Mouse (Mus musculus): ENCODE results near the gene Ptk7. TPM values are rescaled to one million over a fixed set of nuclear protein-coding genes. Genes with fewer than 3 reads are reported as not detected.

Gene Ptk7
- polyA plus RNA-seq, 1 experiment from 2014 or later: 65.3 TPM

DNA sequence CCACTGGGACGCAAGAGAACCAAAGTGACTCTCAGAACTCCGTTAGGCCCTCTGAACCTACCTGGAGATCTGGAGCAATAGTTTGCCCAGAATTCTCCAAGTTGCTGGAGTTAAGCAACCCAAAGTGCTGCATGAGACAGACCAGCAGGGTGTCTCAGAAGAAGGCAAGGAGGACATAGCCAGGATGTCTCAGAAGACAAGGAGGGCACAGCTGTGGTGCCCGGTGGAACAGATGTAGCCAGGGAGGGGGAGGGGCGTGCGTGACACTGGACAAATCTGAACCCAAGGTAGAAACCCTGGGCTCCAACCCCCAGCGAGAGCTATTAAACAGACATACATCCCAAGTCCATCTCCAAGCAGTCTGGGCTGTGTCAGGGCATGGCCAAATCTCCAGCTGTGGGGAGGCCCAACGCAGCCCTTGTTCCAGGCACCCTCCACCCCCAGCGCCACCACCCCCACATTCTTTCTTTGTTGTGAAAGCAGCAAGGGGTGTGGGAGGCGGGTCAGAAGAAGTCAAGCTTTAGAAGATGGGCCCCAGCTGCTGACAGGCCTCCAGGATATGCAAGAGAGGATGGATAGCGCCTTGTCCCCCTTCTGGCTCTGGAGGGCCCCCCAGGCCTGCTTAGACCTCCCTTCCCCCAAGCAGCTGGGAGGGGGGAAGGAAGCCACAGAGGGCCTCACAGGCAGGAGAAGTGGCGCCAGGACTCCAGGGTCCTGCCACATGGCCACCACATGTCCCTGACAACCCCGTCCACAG, 559 bp upstream of the Ptk7 start:
- H3K9me3 ChIP-seq (replicated peaks): no peaks in the 10 kb centered on the region
- peak overlapping the region; percentile 96 for H3K27ac ChIP-seq (replicated peaks)
- WGBS: 7% methylated on average over 12 of the region's 12 CpGs
- H3K27me3 ChIP-seq (ENCODE audit: low read depth, poor library complexity, severe bottlenecking): no peaks in the 10 kb centered on the region
- H3K4me3 ChIP-seq: peak overlapping the region; percentile 98
- peaks cover 54% of the 10 kb centered on the region for H3K4me1 ChIP-seq
- peaks cover 34% of the 10 kb centered on the region for H3K36me3 ChIP-seq
- DNase-seq (ENCODE audit: low spot score): peak; percentile 71

DNA sequence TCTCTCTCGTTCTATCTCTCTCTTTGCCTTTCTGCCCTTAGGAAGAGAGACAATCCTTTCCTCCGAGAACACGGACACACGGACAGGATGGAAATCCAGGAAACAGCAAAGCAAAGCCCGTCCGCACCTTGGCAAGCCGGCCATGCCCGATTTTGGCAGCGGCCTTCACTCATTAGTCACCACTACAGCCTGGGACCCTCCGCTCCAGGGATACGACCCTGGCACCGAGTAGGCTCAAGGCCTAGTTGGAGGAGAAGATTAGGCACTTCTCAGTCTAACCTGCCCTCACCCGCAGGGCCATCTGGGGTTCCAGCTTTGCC, 873 bp downstream of the Ptk7 start:
- peaks cover 68% of the 10 kb centered on the region for H3K4me1 ChIP-seq
- no peaks in the 10 kb centered on the region for H3K27me3 ChIP-seq (ENCODE audit: low read depth, poor library complexity, severe bottlenecking)
- 1% methylated on average over 13 of the region's 13 CpGs for whole genome bisulfite sequencing
- H3K9me3 ChIP-seq (replicated peaks): no peaks in the 10 kb centered on the region
- peaks cover 27% of the 10 kb centered on the region for H3K36me3 ChIP-seq
- H3K4me3 ChIP-seq: peak overlapping the region; percentile 98
- peak overlapping the region; percentile 96 for H3K27ac ChIP-seq (replicated peaks)
- peak; percentile 65 for DNase-seq (ENCODE audit: low spot score)

DNA sequence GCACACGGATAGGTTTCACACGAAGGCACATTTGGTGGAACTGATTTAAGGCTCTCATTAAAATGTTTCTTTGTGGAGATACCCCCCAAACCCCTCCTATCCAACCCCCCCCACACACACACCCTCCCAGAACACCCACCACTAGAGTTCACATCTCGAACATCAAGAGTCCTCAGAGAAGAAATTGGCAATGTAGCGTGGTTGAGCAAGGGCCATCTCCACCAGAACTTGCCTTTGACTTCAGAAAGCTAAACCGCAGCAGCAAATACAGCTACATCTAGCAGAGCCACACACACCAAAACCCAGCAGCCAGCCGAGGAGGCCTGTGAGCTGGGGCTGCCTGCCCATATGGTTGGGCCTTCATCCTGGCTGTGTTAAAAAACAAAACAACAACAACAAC, 1.9 kb downstream of the Ptk7 start:
- Histone ChIP-seq H3K4me3 (peak overlapping the region; percentile 98), H3K27ac (replicated peaks) (no peak overlapping the region), H3K9me3 (replicated peaks) (no peaks in the 10 kb centered on the region), H3K4me1 (peaks cover 78% of the 10 kb centered on the region), H3K36me3 (peaks cover 18% of the 10 kb centered on the region), H3K27me3 (ENCODE audit: low read depth, poor library complexity, severe bottlenecking) (no peaks in the 10 kb centered on the region)
- 74% methylated on average over 6 of the region's 6 CpGs for WGBS
- DNase-seq (ENCODE audit: low spot score): no peak

DNA sequence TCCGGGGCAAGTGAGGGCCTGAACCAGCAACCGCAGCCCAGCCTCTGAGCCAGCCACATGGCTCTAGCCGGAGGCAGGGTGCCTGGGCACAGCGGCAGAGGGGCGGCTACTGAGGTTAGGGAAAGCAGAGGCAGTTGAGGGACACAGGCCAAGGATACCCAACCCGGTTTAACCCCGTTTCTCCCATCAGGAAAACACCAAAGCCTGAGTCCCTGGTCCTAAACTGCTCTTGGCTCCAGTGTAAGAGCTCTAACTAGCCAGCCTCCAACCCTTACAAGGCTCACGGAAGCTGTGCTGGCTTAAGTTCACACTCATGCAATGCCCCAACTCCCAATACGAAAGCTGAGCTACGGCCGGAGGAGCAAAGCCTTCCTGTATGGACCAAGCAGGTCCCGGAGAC, 4.7 kb downstream of the Ptk7 start:
- Histone ChIP-seq H3K4me3 (no peak overlapping the region), H3K4me1 (peaks cover 87% of the 10 kb centered on the region), H3K36me3 (peaks cover 4% of the 10 kb centered on the region; the same call in 1 of the 2 replicates), H3K27ac (replicated peaks) (peak overlapping the region; percentile 23; the same call in 1 of the 2 replicates), H3K27me3 (ENCODE audit: low read depth, poor library complexity, severe bottlenecking) (no peaks in the 10 kb centered on the region), H3K9me3 (replicated peaks) (no peaks in the 10 kb centered on the region)
- no peak for DNase-seq (ENCODE audit: low spot score)
- WGBS: 67% methylated on average over 12 of the region's 12 CpGs

DNA sequence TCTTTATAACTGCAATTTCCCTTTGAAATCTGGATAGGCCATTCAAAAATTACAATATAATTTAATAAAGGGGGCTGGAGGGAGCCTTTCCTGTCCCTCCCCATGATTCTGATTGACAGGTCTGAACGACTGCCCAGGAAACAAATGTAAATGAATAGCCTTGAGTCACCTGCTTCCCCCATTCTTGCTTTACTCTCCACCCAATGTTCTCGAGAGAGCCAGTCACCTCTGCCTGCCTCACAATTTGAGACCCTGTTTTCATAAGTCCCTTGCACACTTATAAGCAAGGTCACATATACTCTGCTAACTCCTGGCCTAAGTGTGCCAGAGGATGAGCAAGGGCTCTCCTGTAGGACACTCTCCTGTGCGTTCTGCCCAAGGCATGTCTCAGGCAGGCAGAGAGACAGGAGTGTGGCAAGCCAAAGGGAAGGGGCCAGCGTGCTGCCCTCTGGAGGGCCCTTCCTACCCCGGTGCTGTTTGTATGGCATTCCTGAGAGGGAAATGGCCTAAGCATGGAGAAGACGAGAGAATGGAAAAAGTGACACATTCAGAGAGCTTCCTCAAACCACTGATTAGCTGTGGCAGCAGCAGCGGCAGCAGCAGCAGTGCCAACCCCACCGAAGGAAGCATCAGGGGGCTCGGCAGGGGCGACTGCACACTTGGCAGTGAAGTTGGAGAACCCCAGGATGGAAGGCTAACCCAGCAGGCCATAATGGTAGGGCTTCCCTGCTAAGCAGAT, 5.3 kb downstream of the Ptk7 start:
- WGBS: 39% methylated on average over 10 of the region's 10 CpGs
- DNase-seq (ENCODE audit: low spot score): no peak
- H3K9me3 ChIP-seq (replicated peaks): no peaks in the 10 kb centered on the region
- H3K27me3 ChIP-seq (ENCODE audit: low read depth, poor library complexity, severe bottlenecking): no peaks in the 10 kb centered on the region
- H3K27ac ChIP-seq (replicated peaks): peak overlapping the region; percentile 23
- H3K36me3 ChIP-seq: peaks cover 4% of the 10 kb centered on the region; the same call in 1 of the 2 replicates
- H3K4me1 ChIP-seq: peaks cover 90% of the 10 kb centered on the region
- no peak overlapping the region for H3K4me3 ChIP-seq

DNA sequence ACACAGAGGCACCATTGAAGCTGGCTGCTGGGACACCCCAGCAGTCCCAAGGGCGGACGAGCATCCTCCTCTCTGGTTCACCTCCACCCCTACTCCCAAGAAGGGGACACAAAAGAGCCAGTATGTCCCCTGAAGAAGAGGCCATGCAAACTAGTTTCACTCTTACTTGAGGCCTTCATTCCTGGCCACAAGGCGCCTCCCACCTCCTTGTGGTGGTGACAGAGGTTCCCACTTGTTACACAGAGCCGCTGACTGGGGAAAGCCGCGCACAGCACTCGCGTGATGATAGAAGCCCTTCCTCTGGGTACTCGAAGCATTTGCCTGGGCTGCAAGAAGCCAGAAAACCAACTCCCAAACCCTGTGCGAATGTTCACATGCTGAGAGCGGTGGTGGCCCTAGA, 7.0 kb downstream of the Ptk7 start:
- no peak for DNase-seq (ENCODE audit: low spot score)
- Histone ChIP-seq H3K4me1 (peaks cover 93% of the 10 kb centered on the region), H3K27me3 (ENCODE audit: low read depth, poor library complexity, severe bottlenecking) (no peaks in the 10 kb centered on the region), H3K27ac (replicated peaks) (0 out of 2 replicates have a peak overlapping the region, but pooled peaks have one; percentile 19), H3K9me3 (replicated peaks) (no peaks in the 10 kb centered on the region), H3K4me3 (no peak overlapping the region), H3K36me3 (peaks cover 4% of the 10 kb centered on the region; the same call in 1 of the 2 replicates)
- WGBS: 83% methylated on average over 11 of the region's 11 CpGs

DNA sequence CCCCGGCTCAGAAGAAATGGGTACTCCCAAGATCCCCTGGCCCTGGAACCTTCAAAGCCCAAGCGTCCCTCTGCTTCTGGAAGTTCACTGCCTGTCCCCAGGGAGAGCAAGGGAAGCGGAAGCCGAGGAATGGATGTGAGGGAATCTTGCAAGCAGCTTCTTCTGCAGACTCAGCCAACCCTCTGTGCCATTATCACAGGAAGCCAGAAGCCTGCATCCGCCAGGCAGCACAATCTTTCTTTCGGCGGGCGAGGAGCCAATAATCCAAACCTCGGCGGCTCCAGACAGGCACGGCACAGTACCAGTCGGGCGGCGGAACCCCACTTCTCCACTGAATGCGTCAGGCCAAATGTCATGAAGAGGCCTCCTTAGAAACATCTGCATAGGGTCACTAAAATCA, 8.0 kb downstream of the Ptk7 start:
- Histone ChIP-seq H3K4me1 (peaks cover 93% of the 10 kb centered on the region), H3K27ac (replicated peaks) (0 out of 2 replicates have a peak overlapping the region, but pooled peaks have one; percentile 14), H3K9me3 (replicated peaks) (no peaks in the 10 kb centered on the region), H3K36me3 (peaks cover 4% of the 10 kb centered on the region; the same call in 1 of the 2 replicates), H3K4me3 (peak overlapping the region; percentile 7; the same call in 1 of the 2 replicates), H3K27me3 (ENCODE audit: low read depth, poor library complexity, severe bottlenecking) (no peaks in the 10 kb centered on the region)
- 82% methylated on average over 15 of the region's 15 CpGs for WGBS
- DNase-seq (ENCODE audit: low spot score): no peak

DNA sequence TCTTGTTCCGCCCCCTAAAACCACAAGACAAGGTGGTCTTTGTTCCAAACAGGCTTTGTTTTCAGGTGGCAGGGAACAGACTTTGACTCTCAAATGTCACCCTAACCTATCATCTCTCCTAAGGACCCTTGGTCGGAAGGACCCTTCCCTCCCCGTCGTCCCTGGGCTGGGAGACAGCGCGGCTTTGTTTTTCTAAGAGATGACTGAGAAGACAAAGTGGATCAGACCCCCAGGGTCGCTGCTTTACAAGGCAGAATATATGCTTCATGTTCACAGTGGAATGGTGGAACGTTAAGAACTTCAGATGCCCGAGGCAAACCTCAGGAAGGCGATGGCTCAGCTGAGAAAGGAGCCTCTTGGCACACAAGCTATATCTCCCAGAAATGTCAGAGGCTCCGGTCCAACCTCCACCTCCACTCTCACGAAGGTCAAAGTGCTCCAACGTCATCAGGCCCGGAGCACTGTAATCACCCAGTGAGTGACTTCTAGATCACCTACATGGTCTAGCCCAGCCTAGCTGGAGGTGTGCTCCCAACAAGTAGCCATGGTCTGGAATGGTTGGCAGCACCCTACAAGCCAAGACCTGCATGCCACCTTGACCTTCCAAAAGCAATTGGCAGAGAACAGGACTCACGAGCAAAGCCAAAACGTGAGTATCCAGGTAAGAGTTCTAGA, 9.5 kb downstream of the Ptk7 start:
- H3K4me1 ChIP-seq: peaks cover 84% of the 10 kb centered on the region
- peak overlapping the region; percentile 93 for H3K27ac ChIP-seq (replicated peaks)
- H3K36me3 ChIP-seq: peaks cover 4% of the 10 kb centered on the region; the same call in 1 of the 2 replicates
- whole genome bisulfite sequencing: 30% methylated on average over 16 of the region's 16 CpGs
- peak; percentile 38 for DNase-seq (ENCODE audit: low spot score)
- H3K4me3 ChIP-seq: peak overlapping the region; percentile 44
- H3K9me3 ChIP-seq (replicated peaks): no peaks in the 10 kb centered on the region
- no peaks in the 10 kb centered on the region for H3K27me3 ChIP-seq (ENCODE audit: low read depth, poor library complexity, severe bottlenecking)

DNA sequence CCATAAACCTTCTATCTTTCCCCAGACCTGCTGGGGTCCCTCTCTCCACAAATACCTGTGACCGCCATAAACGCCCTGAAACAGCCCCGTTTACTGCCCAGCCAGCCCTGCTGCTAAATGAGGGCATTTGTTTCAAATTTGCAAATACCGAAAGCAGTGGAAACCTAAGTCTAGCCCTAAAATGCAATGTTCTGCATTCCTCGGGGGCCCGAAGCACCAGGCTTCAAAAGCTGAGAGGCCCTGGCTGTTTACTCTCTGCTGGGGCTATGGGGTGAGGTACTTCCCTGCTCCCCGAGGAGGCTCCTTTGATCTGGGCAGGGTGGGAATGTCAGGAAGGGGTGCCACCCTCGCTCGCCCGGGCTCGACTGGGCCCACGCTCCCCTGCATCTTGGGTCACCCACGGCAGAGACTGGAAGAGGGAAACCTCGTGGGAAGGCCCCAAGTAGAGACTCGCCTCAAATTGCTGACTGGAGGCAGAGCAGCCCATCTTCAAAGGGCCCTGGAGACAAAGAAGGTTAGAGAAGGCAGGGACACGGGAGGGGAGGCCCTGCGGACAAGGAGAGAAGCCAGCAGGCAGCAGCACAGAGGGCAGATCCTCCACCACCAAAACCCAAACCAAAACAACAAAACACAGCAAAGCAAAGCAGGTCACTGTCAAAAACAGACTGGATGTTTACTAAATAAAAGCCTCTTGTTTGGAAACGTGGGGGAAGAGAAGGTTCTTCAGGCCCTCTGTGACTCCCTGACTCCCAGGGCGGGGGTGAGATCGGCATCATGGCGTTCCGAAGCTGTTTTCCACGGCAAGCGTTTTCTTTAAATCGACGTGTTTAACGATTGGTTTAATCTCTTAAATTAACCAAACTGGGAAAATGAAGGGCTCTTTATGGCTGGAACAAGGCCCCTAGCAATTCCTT, 10.3 kb downstream of the Ptk7 start:
- H3K27me3 ChIP-seq (ENCODE audit: low read depth, poor library complexity, severe bottlenecking): no peaks in the 10 kb centered on the region
- peaks cover 4% of the 10 kb centered on the region; the same call in 1 of the 2 replicates for H3K36me3 ChIP-seq
- peak overlapping the region; percentile 93 for H3K27ac ChIP-seq (replicated peaks)
- DNase-seq (ENCODE audit: low spot score): peak; percentile 75
- peak overlapping the region; percentile 44 for H3K4me3 ChIP-seq
- H3K4me1 ChIP-seq: peaks cover 78% of the 10 kb centered on the region
- WGBS: 5% methylated on average over 27 of the region's 27 CpGs
- no peaks in the 10 kb centered on the region for H3K9me3 ChIP-seq (replicated peaks)

DNA sequence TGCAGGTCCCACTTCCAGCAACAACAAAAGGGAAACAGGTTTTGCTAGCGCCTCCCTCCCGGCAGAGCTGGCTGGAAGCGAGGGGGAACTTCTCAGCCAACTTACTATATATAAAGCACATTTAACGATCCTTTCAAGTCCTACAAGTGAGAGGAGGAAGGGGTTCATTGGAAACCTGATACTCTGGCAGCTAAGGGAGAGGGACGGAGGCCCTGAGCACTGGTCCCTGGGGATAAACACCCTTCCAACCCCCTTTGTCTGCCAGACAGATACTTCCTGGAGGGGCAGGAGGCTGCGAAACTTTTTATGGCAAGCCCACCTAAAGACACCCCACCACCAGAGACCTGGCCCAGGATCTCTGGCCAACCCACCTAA, 10.9 kb downstream of the Ptk7 start:
- Histone ChIP-seq H3K4me3 (peak overlapping the region; percentile 44), H3K9me3 (replicated peaks) (no peaks in the 10 kb centered on the region), H3K27me3 (ENCODE audit: low read depth, poor library complexity, severe bottlenecking) (no peaks in the 10 kb centered on the region), H3K36me3 (peaks cover 4% of the 10 kb centered on the region; the same call in 1 of the 2 replicates), H3K4me1 (peaks cover 78% of the 10 kb centered on the region), H3K27ac (replicated peaks) (peak overlapping the region; percentile 93)
- WGBS: 3% methylated on average over 6 of the region's 6 CpGs
- peak; percentile 49 for DNase-seq (ENCODE audit: low spot score)

DNA sequence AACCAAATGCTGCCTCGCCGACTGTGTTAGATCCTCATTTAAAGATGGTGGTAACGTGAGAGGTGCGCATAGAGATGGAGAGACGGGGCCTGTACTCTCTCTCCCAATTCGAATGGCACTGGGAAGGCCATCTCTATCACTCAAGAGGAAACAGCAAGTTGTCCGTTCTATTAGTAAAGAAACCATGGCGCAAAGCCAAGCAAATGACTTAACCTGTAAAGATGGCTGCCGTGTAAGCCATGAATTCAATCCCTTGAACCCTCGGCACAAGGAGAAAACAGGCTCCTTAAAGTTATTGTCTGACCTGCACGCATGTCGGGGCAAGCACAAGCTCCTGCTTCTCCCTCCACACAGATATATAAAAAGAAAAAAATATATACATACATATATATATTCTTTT, 11.5 kb downstream of the Ptk7 start:
- H3K36me3 ChIP-seq: peaks cover 4% of the 10 kb centered on the region; the same call in 1 of the 2 replicates
- H3K4me3 ChIP-seq: peak overlapping the region; percentile 44; the same call in 1 of the 2 replicates
- WGBS: 68% methylated on average over 12 of the region's 12 CpGs
- DNase-seq (ENCODE audit: low spot score): no peak
- no peaks in the 10 kb centered on the region for H3K9me3 ChIP-seq (replicated peaks)
- H3K27me3 ChIP-seq (ENCODE audit: low read depth, poor library complexity, severe bottlenecking): no peaks in the 10 kb centered on the region
- peaks cover 78% of the 10 kb centered on the region for H3K4me1 ChIP-seq
- H3K27ac ChIP-seq (replicated peaks): peak overlapping the region; percentile 93

DNA sequence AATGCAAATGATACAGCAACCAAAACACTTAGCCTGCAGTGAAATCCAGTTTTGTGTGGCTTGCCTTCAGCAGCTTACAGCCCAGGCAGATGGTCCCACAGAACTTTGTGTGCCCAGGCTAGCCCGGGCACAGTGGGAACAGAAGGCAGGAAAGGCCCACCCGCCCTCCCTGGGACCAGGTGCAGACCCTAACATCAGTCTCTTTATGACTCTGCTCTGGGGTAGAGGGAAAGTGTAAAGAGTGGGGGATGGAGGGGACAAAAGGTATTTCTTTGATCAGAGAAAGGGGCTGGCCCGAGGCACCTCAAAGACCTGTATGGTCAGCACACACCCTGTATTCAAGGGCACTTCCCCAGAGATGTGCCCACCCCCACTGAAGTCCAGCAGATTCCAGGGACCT, 16.1 kb downstream of the Ptk7 start:
- H3K4me1 ChIP-seq: peaks cover 47% of the 10 kb centered on the region
- H3K27me3 ChIP-seq (ENCODE audit: low read depth, poor library complexity, severe bottlenecking): no peaks in the 10 kb centered on the region
- no peak overlapping the region for H3K27ac ChIP-seq (replicated peaks)
- no peak overlapping the region for H3K4me3 ChIP-seq
- WGBS: 57% methylated on average over 3 of the region's 3 CpGs
- no peaks in the 10 kb centered on the region for H3K9me3 ChIP-seq (replicated peaks)
- no peak for DNase-seq (ENCODE audit: low spot score)
- peaks cover 16% of the 10 kb centered on the region for H3K36me3 ChIP-seq

Measured in midbrain, embryonic 10.5 days (tissue).